Mouse (Mus musculus): ENCODE results near the gene Lsm7.

GRCm38 (mm10) chr10:80827063-80827869 is 27.7 kb downstream of the Lsm7 start:
- TF ChIP-seq POLR2A (IDR thresholded peaks at IDR 0.05; ENCODE audit: control insufficient read depth, extremely low read depth, insufficient read depth, low read length, poor library complexity) (no peak), CTCF (IDR thresholded peaks at IDR 0.05; ENCODE audit: borderline replicate concordance, control insufficient read depth, extremely low read depth, insufficient read depth, low read length, poor library complexity) (no peak)
